Mouse (Mus musculus): ENCODE measurements around the gene Nrm.

GRCm38 (mm10) chr17:35829737-35830136, 31.4 kb upstream of the Nrm start:
- TF ChIP-seq CTCF (IDR thresholded peaks at IDR 0.05; ENCODE audit: low read depth) = peak; percentile 95
- no peak for TF ChIP-seq EP300 (optimal IDR thresholded peaks at IDR 0.05)
